Comparison of ENCODE assay signal across 8 mouse cellular contexts in the genomic region with DNA sequence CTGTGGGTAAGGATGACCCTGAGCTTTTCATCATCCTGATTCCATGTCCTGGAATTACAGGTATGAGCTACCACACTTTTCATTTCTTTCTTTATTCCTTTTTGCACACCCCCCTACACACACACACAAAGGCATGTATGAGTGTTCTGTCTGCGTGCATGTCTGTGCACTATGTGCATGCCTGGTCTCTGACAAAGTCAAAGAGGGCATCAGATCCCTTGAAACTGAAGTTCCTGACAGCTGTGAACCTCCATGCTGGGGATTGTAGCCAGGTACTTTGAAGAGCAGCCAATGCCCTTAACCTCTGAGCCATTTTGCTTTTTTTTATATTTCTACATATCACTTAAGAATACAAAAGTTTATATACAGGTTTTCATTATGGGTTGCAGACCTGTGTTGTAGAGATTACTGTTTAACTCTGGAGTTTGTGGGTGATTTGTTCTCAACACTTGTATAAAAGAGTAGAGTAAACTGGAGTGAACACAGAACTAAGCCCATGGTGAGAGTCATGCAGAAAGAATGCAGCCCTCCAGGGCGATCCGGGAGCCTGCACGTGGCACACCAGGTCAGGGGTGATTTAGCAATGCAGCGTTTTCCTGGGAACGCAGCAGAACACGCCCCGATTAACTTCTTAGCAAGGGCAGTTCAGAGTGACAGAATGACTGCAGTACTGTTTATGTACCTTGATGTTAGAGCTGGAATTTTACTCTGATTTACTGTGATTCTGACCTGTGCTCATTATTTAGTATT. TPM values are rescaled to one million over a fixed set of nuclear protein-coding genes. Genes with fewer than 3 reads are reported as not detected.
DNase-seq lines count a peak whose midpoint lies in the region; ATAC-seq and TF ChIP-seq lines count a peak whose summit lies in the region.

No protein-coding gene starts in this region.

- no peak overlapping the region for H3K4me3 ChIP-seq in layer of hippocampus, adult 2 months
- H3K4me3 ChIP-seq in hindbrain, embryonic 13.5 days = no peak overlapping the region
- no peak overlapping the region for H3K4me3 ChIP-seq in midbrain, embryonic 11.5 days (ENCODE audit: low read depth, low read length)

- no peak overlapping the region for H3K27ac ChIP-seq in layer of hippocampus, adult 2 months
- no peak overlapping the region for H3K27ac ChIP-seq in hindbrain, embryonic 13.5 days
- H3K27ac ChIP-seq in midbrain, embryonic 11.5 days (ENCODE audit: low read depth, low read length) = no peak overlapping the region

- no peaks in the 10 kb centered on the region for H3K27me3 ChIP-seq in hindbrain, embryonic 13.5 days
- no peaks in the 10 kb centered on the region for H3K27me3 ChIP-seq in midbrain, embryonic 11.5 days (ENCODE audit: control insufficient read depth, insufficient read depth, low read length)

- H3K4me1 ChIP-seq in hindbrain, embryonic 13.5 days (replicated peaks) = peaks cover 5% of the 10 kb centered on the region
- 0 out of 2 replicates have a peak, but pooled peaks cover 3% of the 10 kb centered on the region for H3K4me1 ChIP-seq in midbrain, embryonic 11.5 days (ENCODE audit: control insufficient read depth, insufficient read depth, low read length)

- no peak overlapping the region for H3K9ac ChIP-seq in hindbrain, embryonic 13.5 days
- no peak overlapping the region for H3K9ac ChIP-seq in midbrain, embryonic 11.5 days (ENCODE audit: low read length)

- no peak for TF ChIP-seq CTCF in layer of hippocampus, adult 2 months (conservative IDR thresholded peaks at IDR 0.05)

- H3K36me3 ChIP-seq in hindbrain, embryonic 13.5 days = peaks cover 2% of the 10 kb centered on the region
- no peaks in the 10 kb centered on the region for H3K36me3 ChIP-seq in midbrain, embryonic 11.5 days (ENCODE audit: control insufficient read depth, insufficient read depth, low read length)

- H3K9me3 ChIP-seq in hindbrain, embryonic 13.5 days = no peaks in the 10 kb centered on the region
- H3K9me3 ChIP-seq in midbrain, embryonic 11.5 days (ENCODE audit: control insufficient read depth, low read length) = no peaks in the 10 kb centered on the region

- no peak for ATAC-seq in hindbrain, embryonic 13.5 days (ENCODE audit: low FRiP score)
- no peak for ATAC-seq in midbrain, embryonic 11.5 days (ENCODE audit: low FRiP score)

- H3K4me2 ChIP-seq in hindbrain, embryonic 13.5 days = no peak overlapping the region
- no peak overlapping the region for H3K4me2 ChIP-seq in midbrain, embryonic 11.5 days

- 48% methylated on average over 8 of the region's 8 CpGs for WGBS in hindbrain, embryonic 13.5 days
- 50% methylated on average over 8 of the region's 8 CpGs for WGBS in midbrain, embryonic 11.5 days

- peak; percentile 58 for DNase-seq in gastrocnemius, adult 18-20 months (ENCODE audit: low spot score)
- no peak for DNase-seq in gastrocnemius, postnatal 10 days
- DNase-seq in heart, adult 18-20 months = peak; percentile 66 to 70
- DNase-seq in kidney, postnatal 10 days = peak; percentile 74
- DNase-seq in lung, postnatal 25 days (ENCODE audit: low spot score) = peak; percentile 79
- DNase-seq in layer of hippocampus, adult 2 months (ENCODE audit: low spot score in 2 of 2) = no peak
- DNase-seq in midbrain, embryonic 11.5 days (ENCODE audit: low spot score, missing footprints) = no peak

RNA-seq across cellular contexts. Expression of gene Trak2, which starts 22.2 kb away (rescaled TPM):
- total RNA-seq in gastrocnemius, adult 18-20 months (2021) = 10 to 100 TPM; 56.1 to 83.1 TPM
- total RNA-seq in gastrocnemius, postnatal 10 days (2021) = 10 to 100 TPM; 55.0 to 57.7 TPM
- total RNA-seq in heart, adult 18-20 months (2021) = 100 to 1,000 TPM; 187 to 225 TPM
- total RNA-seq in layer of hippocampus, adult 2 months (2021) = 100 to 1,000 TPM; 118 to 133 TPM
- 15.8 and 18.7 TPM in 2 replicates for polyA plus RNA-seq in hindbrain, embryonic 13.5 days (2015; fragmentation: Nextera tagmentation; extraction: Ambion mirVana)
- polyA plus RNA-seq in midbrain, embryonic 11.5 days (2014; fragmentation: Nextera tagmentation; extraction: Ambion mirVana) = 11.1 and 12.5 TPM in 2 replicates

RNA-seq across cellular contexts. Expression of gene Stradb, which starts 22.2 kb away (rescaled TPM):
- total RNA-seq in gastrocnemius, adult 18-20 months (2021) = 100 to 1,000 TPM; 117 to 129 TPM
- total RNA-seq in gastrocnemius, postnatal 10 days (2021) = 10 to 100 TPM; 78.8 to 86.3 TPM
- 10 to 100 TPM; 63.9 to 85.2 TPM for total RNA-seq in heart, adult 18-20 months (2021)
- 10 to 100 TPM; 37.2 to 44.4 TPM for total RNA-seq in layer of hippocampus, adult 2 months (2021)
- 84.7 and 85.4 TPM in 2 replicates for polyA plus RNA-seq in hindbrain, embryonic 13.5 days (2015; fragmentation: Nextera tagmentation; extraction: Ambion mirVana)
- polyA plus RNA-seq in midbrain, embryonic 11.5 days (2014; fragmentation: Nextera tagmentation; extraction: Ambion mirVana) = 35.1 and 36.9 TPM in 2 replicates

Comparison
In these comparisons a context has a peak if more than half of its experiments do, and no peak if none do; other contexts are left out.
1. DNase-seq: peak in gastrocnemius, adult 18-20 months (single experiment), heart, adult 18-20 months (2 of 2), kidney, postnatal 10 days (single experiment) and lung, postnatal 25 days (single experiment); none in gastrocnemius, postnatal 10 days (single experiment), layer of hippocampus, adult 2 months (0 of 2) and midbrain, embryonic 11.5 days (single experiment).